Mouse (Mus musculus): ENCODE results near the gene Tbx3. TPM values are rescaled to one million over a fixed set of nuclear protein-coding genes. Genes with fewer than 3 reads are reported as not detected.

Tbx3 gene
- polyA plus RNA-seq, 1 experiment from 2014 or later, result 65.3 TPM

DNA sequence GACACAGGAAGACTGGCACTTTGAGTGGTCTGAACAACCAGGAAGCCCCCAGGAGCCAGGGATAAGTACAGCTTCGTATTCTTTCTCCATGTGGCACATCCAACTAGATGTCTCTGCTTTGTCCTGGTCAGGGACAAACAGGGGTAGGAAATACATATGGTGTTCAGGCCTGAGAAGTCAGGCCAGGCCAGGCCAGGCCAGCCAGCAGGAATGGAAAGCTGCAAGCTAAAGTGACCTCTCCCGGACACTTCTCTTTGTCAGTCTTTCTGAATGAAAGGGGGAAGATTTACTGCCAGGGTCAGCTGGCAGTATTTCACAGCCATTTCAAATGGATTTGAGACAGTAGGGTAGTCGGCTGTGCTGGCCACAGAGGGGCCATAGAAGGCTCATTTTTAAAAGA is 28.8 kb upstream of the Tbx3 start:
- H3K4me2 ChIP-seq (replicated peaks), result no peak overlapping the region
- peaks cover 14% of the 10 kb centered on the region for H3K27me3 ChIP-seq
- H3K4me1 ChIP-seq, result 0 out of 2 replicates have a peak, but pooled peaks cover 3% of the 10 kb centered on the region
- H3K36me3 ChIP-seq, result no peaks in the 10 kb centered on the region
- no peak overlapping the region for H3K27ac ChIP-seq
- H3K4me3 ChIP-seq, result no peak overlapping the region
- H3K9ac ChIP-seq, result no peak overlapping the region; the same call in 1 of the 2 replicates
- 35% methylated on average over 3 of the region's 3 CpGs for WGBS
- no peak for ATAC-seq (ENCODE audit: insufficient number of reproducible peaks, insufficient read depth, low FRiP score, low TSS enrichment)
- no peaks in the 10 kb centered on the region for H3K9me3 ChIP-seq

DNA sequence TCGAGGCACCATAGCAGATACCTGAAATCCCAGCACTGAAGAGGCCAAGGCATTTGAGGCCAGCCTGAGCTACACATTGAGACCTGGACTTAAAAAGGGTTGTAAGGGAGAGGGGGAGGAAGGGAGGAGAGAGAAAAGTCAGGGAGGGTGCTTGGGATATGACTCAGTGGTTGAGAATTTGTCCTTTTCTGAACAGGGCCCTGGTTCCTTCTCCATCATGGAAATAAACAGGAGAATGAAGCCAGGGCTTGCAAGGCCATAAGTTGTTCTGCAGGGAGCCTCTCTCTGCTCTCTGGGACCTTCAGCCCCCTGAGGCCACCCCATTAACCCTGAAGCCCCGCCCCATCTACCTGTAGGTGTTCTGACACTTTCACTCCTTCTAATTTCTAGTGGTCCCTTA is 23.5 kb upstream of the Tbx3 start:
- peaks cover 32% of the 10 kb centered on the region for H3K27me3 ChIP-seq
- 55% methylated on average over 2 of the region's 2 CpGs for WGBS

DNA sequence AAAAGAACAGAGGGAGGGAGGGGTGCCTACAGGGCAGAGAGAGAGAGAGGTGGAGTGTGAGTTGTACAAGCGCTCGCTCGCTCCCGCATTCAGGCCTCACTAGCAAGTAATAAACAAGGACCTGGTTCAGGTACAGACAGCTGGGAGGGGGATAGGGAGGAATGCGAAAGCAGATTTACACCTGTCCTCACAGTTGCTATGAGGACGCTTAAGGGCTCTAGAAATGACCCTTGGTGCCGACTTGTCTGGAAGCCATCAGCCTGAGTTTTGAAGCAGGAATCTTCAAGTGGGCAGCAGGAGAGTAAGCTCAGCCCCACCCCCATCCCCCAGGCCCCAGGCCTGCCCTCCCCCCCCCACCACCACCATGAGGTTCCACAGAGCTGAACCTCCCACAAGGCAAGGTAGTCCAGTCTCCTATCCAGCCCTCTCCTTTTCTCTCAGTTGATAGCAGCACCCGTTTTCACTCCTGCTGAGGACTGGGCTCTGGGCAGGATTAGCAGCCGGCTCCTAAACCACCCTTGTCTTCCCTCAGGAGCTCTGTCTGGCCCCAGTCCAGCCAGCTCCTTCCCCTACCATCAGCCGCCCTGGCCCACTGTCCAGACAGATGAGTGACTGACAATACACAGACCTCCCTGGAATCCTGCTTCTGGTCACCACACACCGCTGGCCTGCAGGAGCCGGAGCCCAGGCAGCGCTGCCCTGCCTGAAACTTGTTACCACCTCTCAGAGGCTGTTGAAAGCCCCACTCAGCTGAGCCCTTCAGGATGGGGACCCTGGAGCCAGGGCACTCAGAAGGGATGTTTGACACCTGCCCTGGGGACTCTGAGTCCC is 19.1 kb upstream of the Tbx3 start:
- Histone ChIP-seq H3K4me3 (no peak overlapping the region), H3K27ac (no peak overlapping the region), H3K27me3 (peaks cover 39% of the 10 kb centered on the region), H3K36me3 (no peaks in the 10 kb centered on the region; the same call in 1 of the 2 replicates), H3K9ac (no peak overlapping the region), H3K9me3 (no peaks in the 10 kb centered on the region), H3K4me1 (peaks cover 10% of the 10 kb centered on the region), H3K4me2 (replicated peaks) (no peak overlapping the region)
- no peak for ATAC-seq (ENCODE audit: insufficient number of reproducible peaks, insufficient read depth, low FRiP score, low TSS enrichment)
- 20% methylated on average over 13 of the region's 13 CpGs for WGBS

More for the DNA sequence above, 23.5 kb upstream of the Tbx3 start:
- ATAC-seq (ENCODE audit: insufficient number of reproducible peaks, insufficient read depth, low FRiP score, low TSS enrichment), result no peak
- Histone ChIP-seq H3K9me3 (no peaks in the 10 kb centered on the region), H3K4me2 (replicated peaks) (no peak overlapping the region), H3K4me1 (peaks cover 13% of the 10 kb centered on the region), H3K36me3 (no peaks in the 10 kb centered on the region), H3K27ac (no peak overlapping the region), H3K4me3 (no peak overlapping the region), H3K9ac (no peak overlapping the region)

DNA sequence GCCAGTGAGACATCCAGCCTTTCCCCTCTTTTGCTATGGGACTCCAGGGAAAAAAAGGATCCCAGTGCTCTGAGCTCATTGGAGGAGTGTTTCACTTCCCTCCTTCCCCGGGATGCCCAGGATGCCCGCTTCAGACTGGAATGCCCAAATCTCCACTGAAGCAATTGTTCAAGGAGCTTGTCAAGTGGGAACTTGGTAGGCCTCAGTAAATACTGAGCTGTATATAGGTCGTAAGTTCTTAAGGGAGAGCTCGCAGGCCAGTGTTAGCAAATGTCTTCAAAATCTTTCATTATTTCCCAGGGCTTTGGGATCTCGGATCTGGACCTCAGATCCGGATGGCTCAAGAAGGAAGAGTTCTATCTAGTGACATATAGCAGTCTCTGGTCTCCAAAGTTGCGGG is 14.1 kb upstream of the Tbx3 start:
- Histone ChIP-seq H3K4me3 (no peak overlapping the region), H3K27ac (no peak overlapping the region), H3K27me3 (peaks cover 68% of the 10 kb centered on the region), H3K4me2 (replicated peaks) (no peak overlapping the region), H3K9ac (no peak overlapping the region), H3K9me3 (no peaks in the 10 kb centered on the region), H3K36me3 (no peaks in the 10 kb centered on the region; the same call in 1 of the 2 replicates), H3K4me1 (peaks cover 21% of the 10 kb centered on the region)
- 18% methylated on average over 7 of the region's 7 CpGs for WGBS
- ATAC-seq (ENCODE audit: insufficient number of reproducible peaks, insufficient read depth, low FRiP score, low TSS enrichment), result no peak

DNA sequence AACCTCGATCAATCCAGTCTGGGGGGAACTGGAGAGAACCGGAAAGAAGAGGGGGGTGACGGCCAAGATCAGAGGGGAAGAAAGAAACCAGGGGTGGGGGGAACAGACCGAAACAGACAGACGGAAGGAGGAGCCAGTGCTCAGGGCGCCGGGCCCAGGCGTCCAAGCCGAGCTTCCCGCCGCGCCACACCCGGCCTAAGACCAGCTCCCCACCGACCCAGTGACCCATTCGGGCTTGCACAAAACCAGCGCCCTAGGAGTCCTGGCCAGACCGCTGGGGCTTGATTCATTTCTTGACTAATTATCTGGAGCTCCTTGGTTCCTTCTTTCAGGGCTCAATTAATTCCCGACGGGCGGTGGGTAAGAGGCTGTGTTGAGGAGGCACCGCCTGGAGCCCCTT is 13.6 kb upstream of the Tbx3 start:
- Histone ChIP-seq H3K9ac (no peak overlapping the region), H3K9me3 (no peaks in the 10 kb centered on the region), H3K27ac (no peak overlapping the region), H3K36me3 (no peaks in the 10 kb centered on the region; the same call in 1 of the 2 replicates), H3K4me2 (replicated peaks) (peak overlapping the region; percentile 9; the same call in 1 of the 2 replicates), H3K27me3 (peaks cover 64% of the 10 kb centered on the region), H3K4me3 (no peak overlapping the region), H3K4me1 (peaks cover 16% of the 10 kb centered on the region)
- no peak for ATAC-seq (ENCODE audit: insufficient number of reproducible peaks, insufficient read depth, low FRiP score, low TSS enrichment)
- WGBS, result 5% methylated on average over 21 of the region's 21 CpGs

DNA sequence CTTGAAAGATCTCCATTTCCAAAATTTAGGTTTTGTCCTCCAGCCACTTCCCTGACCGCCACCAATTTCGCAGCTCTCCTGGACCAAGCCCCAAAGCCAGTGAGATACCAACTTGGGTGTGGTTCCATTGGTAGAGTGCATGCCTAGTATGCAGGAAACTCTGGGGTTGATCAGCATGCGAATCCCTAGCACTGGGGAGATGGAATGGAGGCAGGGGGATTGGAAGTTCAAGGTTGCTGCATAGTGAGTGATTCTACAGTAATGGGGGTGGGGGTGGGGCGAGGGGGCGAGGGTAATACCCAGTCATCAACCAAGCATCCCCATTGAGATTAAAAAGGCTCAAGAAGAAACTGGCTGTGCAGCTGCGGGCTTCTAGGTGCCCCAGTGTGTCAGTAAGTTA is 13.1 kb upstream of the Tbx3 start:
- Histone ChIP-seq H3K9ac (no peak overlapping the region), H3K4me2 (replicated peaks) (no peak overlapping the region), H3K4me1 (peaks cover 16% of the 10 kb centered on the region; the same call in 1 of the 2 replicates), H3K27ac (no peak overlapping the region), H3K9me3 (no peaks in the 10 kb centered on the region), H3K36me3 (no peaks in the 10 kb centered on the region; the same call in 1 of the 2 replicates), H3K4me3 (no peak overlapping the region), H3K27me3 (peaks cover 64% of the 10 kb centered on the region)
- no peak for ATAC-seq (ENCODE audit: insufficient number of reproducible peaks, insufficient read depth, low FRiP score, low TSS enrichment)
- WGBS, result 5% methylated on average over 6 of the region's 6 CpGs

DNA sequence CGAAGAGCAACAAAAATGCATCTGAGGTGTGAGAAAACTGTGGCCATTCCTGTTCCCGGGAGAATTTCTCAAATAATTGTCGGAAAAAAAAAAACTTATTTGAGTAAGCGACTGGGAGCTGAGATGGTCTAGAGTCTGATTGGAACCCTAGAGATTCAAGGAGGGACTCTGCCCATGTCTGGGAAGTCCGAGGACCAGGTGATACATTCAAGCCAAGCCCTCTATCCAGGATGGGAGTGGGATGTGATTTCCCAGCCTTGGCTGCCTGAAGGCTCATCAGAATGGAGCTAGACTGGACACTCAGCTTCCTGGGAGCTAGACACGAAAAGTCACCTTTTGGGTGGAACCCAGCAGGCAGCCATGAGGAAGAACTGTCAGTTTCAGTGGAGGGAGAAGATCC is 12.7 kb upstream of the Tbx3 start:
- no peak for ATAC-seq (ENCODE audit: insufficient number of reproducible peaks, insufficient read depth, low FRiP score, low TSS enrichment)
- H3K27me3 ChIP-seq, result peaks cover 64% of the 10 kb centered on the region
- H3K9me3 ChIP-seq, result no peaks in the 10 kb centered on the region
- no peak overlapping the region for H3K4me2 ChIP-seq (replicated peaks)
- 17% methylated on average over 6 of the region's 6 CpGs for WGBS
- H3K9ac ChIP-seq, result no peak overlapping the region
- no peaks in the 10 kb centered on the region; the same call in 1 of the 2 replicates for H3K36me3 ChIP-seq
- peaks cover 16% of the 10 kb centered on the region; the same call in 1 of the 2 replicates for H3K4me1 ChIP-seq
- H3K4me3 ChIP-seq, result no peak overlapping the region
- no peak overlapping the region for H3K27ac ChIP-seq

DNA sequence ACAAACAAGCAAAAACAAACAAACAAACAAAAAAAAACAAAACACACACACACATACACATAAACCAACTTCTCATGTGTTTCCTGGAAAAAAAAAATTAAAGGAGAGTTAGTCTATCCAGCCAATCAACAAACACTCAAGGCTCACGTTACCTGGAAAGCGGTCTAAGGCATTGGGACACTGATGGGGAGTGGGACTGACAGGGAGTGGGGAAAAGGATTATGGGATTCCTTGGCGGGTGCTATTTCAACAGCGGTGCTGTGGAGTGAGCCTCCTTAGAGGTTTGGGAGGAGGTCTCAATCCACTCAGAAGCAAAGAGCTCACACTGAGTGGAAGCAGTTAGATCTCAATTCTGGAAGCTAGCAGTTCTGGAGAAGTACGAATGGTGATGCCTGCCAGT is 12.1 kb upstream of the Tbx3 start:
- Histone ChIP-seq H3K4me2 (replicated peaks) (no peak overlapping the region), H3K36me3 (no peaks in the 10 kb centered on the region; the same call in 1 of the 2 replicates), H3K27me3 (peaks cover 68% of the 10 kb centered on the region), H3K4me3 (no peak overlapping the region), H3K9me3 (no peaks in the 10 kb centered on the region), H3K27ac (no peak overlapping the region), H3K4me1 (peaks cover 20% of the 10 kb centered on the region; the same call in 1 of the 2 replicates), H3K9ac (no peak overlapping the region)
- ATAC-seq (ENCODE audit: insufficient number of reproducible peaks, insufficient read depth, low FRiP score, low TSS enrichment), result no peak
- 8% methylated on average over 5 of the region's 5 CpGs for WGBS

DNA sequence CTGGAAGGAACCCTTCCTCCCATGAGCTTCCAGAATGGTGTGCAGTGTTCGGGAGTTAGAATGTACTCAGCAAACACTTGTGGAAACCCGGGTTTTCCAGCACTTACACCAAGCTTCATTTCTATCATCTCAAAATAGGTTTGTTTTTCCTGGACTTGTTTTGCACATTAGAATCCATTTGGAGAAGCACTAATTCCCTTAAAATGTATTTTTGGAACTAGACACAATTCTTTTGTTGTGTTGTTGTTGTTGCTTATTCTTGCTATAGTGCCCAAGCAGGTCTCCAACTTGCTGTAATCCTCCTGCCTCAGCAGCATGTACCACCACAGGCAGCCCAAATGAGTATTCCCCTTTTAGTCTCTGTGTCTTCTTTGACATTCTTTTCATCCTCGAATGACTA is 11.4 kb upstream of the Tbx3 start:
- no peak overlapping the region for H3K4me2 ChIP-seq (replicated peaks)
- no peaks in the 10 kb centered on the region for H3K36me3 ChIP-seq
- H3K4me3 ChIP-seq, result no peak overlapping the region
- WGBS, result 11% methylated on average over 3 of the region's 3 CpGs
- H3K27ac ChIP-seq, result no peak overlapping the region
- H3K27me3 ChIP-seq, result peaks cover 68% of the 10 kb centered on the region
- no peak overlapping the region for H3K9ac ChIP-seq
- ATAC-seq (ENCODE audit: insufficient number of reproducible peaks, insufficient read depth, low FRiP score, low TSS enrichment), result no peak
- peaks cover 21% of the 10 kb centered on the region; the same call in 1 of the 2 replicates for H3K4me1 ChIP-seq
- H3K9me3 ChIP-seq, result no peaks in the 10 kb centered on the region

DNA sequence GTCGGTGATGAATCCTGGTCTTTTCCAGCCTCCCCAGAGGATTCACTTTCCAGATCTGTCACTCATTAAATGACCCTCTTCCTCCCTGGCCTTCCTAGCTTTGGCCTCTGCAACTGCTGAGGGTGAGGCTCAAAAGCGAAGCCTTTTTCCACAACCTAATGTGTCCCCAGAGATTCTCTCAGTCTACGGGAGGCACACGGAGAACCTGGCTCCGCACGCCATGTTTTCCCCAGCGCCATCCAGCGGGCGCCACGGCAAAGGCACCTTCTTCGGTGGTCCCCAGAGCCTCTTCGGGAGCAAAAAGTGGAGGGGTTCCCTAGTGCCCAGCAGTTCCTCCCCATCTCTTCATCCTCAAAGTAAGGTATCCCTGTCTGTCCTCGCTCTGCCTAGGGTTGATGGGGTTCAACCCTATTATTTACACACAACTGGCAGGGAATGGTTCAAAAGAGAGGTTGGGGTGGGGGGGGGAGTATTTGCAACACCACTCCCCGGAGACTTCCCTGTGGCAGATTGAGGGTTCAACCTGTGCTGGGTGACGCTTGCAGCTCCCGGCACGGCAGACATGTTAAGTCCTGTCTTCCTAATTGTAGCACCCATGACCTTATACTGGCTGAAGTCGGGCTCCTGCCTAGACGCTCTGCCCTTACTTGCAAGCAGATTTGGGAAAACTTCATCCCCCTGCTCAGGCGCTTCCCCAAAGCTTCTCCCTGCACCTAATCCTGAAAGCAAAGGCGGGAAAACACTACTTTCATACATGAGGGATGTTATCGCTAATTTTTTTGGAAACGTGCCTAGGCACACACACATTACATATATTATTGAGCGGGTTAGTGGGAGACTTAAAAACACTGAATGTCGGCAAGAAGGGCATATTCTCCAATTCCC is 9.7 kb upstream of the Tbx3 start:
- Histone ChIP-seq H3K36me3 (no peaks in the 10 kb centered on the region), H3K9ac (no peak overlapping the region), H3K27me3 (peaks cover 75% of the 10 kb centered on the region), H3K4me2 (replicated peaks) (peak overlapping the region; percentile 35), H3K4me3 (no peak overlapping the region), H3K4me1 (peaks cover 21% of the 10 kb centered on the region; the same call in 1 of the 2 replicates), H3K9me3 (no peaks in the 10 kb centered on the region), H3K27ac (no peak overlapping the region)
- ATAC-seq (ENCODE audit: insufficient number of reproducible peaks, insufficient read depth, low FRiP score, low TSS enrichment), result no peak
- 3% methylated on average over 25 of the region's 25 CpGs for WGBS

DNA sequence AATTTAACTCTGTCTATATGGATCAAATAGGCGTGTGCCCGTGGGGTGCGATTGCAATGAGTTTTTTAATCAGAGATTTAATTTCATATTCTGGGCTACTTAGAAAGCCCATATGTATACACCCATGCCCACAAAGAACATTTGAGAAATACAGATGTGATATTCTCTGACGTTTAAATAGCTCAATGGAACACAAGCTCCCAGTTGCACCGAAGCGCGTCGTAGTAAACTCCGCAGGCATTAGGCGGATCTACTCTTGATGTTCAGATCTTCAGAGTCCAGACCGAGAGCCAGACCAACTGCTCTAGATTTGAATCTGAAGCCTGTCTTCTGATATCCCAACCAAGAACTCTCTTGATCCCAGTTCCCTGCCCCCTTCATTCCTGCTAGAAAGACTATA is 9.0 kb upstream of the Tbx3 start:
- no peak overlapping the region for H3K4me3 ChIP-seq
- no peak overlapping the region for H3K9ac ChIP-seq
- no peaks in the 10 kb centered on the region for H3K9me3 ChIP-seq
- H3K27ac ChIP-seq, result no peak overlapping the region
- peak; percentile 36; the same call in 1 of the 2 replicates for ATAC-seq (ENCODE audit: insufficient number of reproducible peaks, insufficient read depth, low FRiP score, low TSS enrichment)
- H3K4me2 ChIP-seq (replicated peaks), result peak overlapping the region; percentile 35; the same call in 1 of the 2 replicates
- H3K4me1 ChIP-seq, result peaks cover 23% of the 10 kb centered on the region; the same call in 1 of the 2 replicates
- no peaks in the 10 kb centered on the region for H3K36me3 ChIP-seq
- 2% methylated on average over 11 of the region's 11 CpGs for WGBS
- peaks cover 75% of the 10 kb centered on the region for H3K27me3 ChIP-seq

All from embryonic facial prominence, embryonic 12.5 days (tissue).